Mouse (Mus musculus) bone marrow macrophage, adult 2 months (primary cell): ENCODE measurements around the gene Fbxo46. TPM values are rescaled to one million over a fixed set of nuclear protein-coding genes. Genes with fewer than 3 reads are reported as not detected.

Experiments used
- H3K27ac ChIP-seq: 2 replicates; pipeline ENCODE4 v1.5.1; 2012; ENCODE audit warnings: low read depth, low read length; ENCODE audit not compliant: insufficient read depth
- H3K4me1 ChIP-seq: 2 replicates; pipeline ENCODE4 v1.6.1; 2012; ENCODE audit warnings: low read length; ENCODE audit not compliant: control insufficient read depth, insufficient read depth
- H3K4me3 ChIP-seq: 2 replicates; pipeline ENCODE4 v1.5.1; 2012; ENCODE audit warnings: mild to moderate bottlenecking, low read length, moderate library complexity; ENCODE audit not compliant: insufficient read depth
- CTCF ChIP-seq: IDR thresholded peaks from 2 replicates; pipeline ENCODE4 v1.5.1; 2012; ENCODE audit warnings: low read depth, mild to moderate bottlenecking, low read length, moderate library complexity
- POLR2A ChIP-seq: IDR thresholded peaks from 2 replicates; pipeline ENCODE4 v1.6.1; 2012; ENCODE audit warnings: mild to moderate bottlenecking, low read depth, low read length, borderline replicate concordance
- polyA plus RNA-seq: library from polyadenylated mRNA; stranded (reverse); fragments of >200 nt; gene quantifications from 2 replicates; pipeline ENCODE4 v1.2.4, GENCODE M21; 2012; ENCODE audit not compliant: missing spikeins, insufficient read depth, insufficient read length

Gene Fbxo46
- polyA plus RNA-seq, 1 experiment, result 8.2 TPM

- no peaks in the 10 kb centered on the region for H3K4me1 ChIP-seq
- no peak overlapping the region for H3K27ac ChIP-seq
- no peak for TF ChIP-seq POLR2A
- TF ChIP-seq CTCF, result no peak
- H3K4me3 ChIP-seq, result no peak overlapping the region
Measured at GRCm38 (mm10) chr7:19164978-19165377, 45.3 kb downstream of the Fbxo46 start.

- TF ChIP-seq POLR2A (no peak), CTCF (no peak)
- Histone ChIP-seq H3K4me3 (no peak within 1 kb of the TSS), H3K4me1 (no peaks in the 10 kb centered on the region), H3K27ac (no peak within 1 kb of the TSS)
Measured at GRCm38 (mm10) chr7:19165656-19166423, 46.2 kb downstream of the Fbxo46 start, which contains the start of gene Gipr. Gene Gipr (minus strand): TSS chr7:19166127.

GRCm38 (mm10) chr7:19166990-19167389, 47.3 kb downstream of the Fbxo46 start:
- TF ChIP-seq POLR2A (no peak), CTCF (no peak)
- no peak overlapping the region for H3K27ac ChIP-seq
- H3K4me1 ChIP-seq, result no peaks in the 10 kb centered on the region
- H3K4me3 ChIP-seq, result no peak overlapping the region

GRCm38 (mm10) chr7:19169506-19169905, 49.8 kb downstream of the Fbxo46 start:
- H3K4me1 ChIP-seq, result 0 out of 2 replicates have a peak, but pooled peaks cover 3% of the 10 kb centered on the region
- no peak overlapping the region for H3K4me3 ChIP-seq
- TF ChIP-seq POLR2A, result no peak
- no peak overlapping the region for H3K27ac ChIP-seq

- Histone ChIP-seq H3K4me1 (0 out of 2 replicates have a peak, but pooled peaks cover 3% of the 10 kb centered on the region), H3K4me3 (no peak overlapping the region), H3K27ac (no peak overlapping the region)
- TF ChIP-seq POLR2A (no peak), CTCF (no peak)
Measured at GRCm38 (mm10) chr7:19170142-19170541, 50.5 kb downstream of the Fbxo46 start.

GRCm38 (mm10) chr7:19171831-19172230, 52.2 kb downstream of the Fbxo46 start:
- Histone ChIP-seq H3K4me3 (no peak overlapping the region), H3K4me1 (0 out of 2 replicates have a peak, but pooled peaks cover 6% of the 10 kb centered on the region), H3K27ac (no peak overlapping the region)
- TF ChIP-seq CTCF, result no peak
- TF ChIP-seq POLR2A, result no peak

GRCm38 (mm10) chr7:19172874-19173273, 53.2 kb downstream of the Fbxo46 start:
- TF ChIP-seq POLR2A (no peak), CTCF (peak; percentile 41; the same call in 1 of the 2 replicates)
- 0 out of 2 replicates have a peak, but pooled peaks cover 6% of the 10 kb centered on the region for H3K4me1 ChIP-seq
- no peak overlapping the region for H3K27ac ChIP-seq
- no peak overlapping the region for H3K4me3 ChIP-seq

- Histone ChIP-seq H3K27ac (no peak within 1 kb of the TSS), H3K4me1 (peaks cover 15% of the 10 kb centered on the region), H3K4me3 (no peak within 1 kb of the TSS)
- TF ChIP-seq CTCF (no peak), POLR2A (no peak)
Measured at GRCm38 (mm10) chr7:19175708-19176515, 56.3 kb downstream of the Fbxo46 start, which contains the start of gene Eml2. Gene Eml2 (plus strand): TSS chr7:19176421.

GRCm38 (mm10) chr7:19176516-19176947, 56.9 kb downstream of the Fbxo46 start:
- H3K27ac ChIP-seq, result no peak overlapping the region
- H3K4me1 ChIP-seq, result peaks cover 15% of the 10 kb centered on the region
- TF ChIP-seq POLR2A, result no peak
- no peak for TF ChIP-seq CTCF
- no peak overlapping the region for H3K4me3 ChIP-seq

GRCm38 (mm10) chr7:19177216-19177615, 57.6 kb downstream of the Fbxo46 start:
- Histone ChIP-seq H3K4me1 (peaks cover 21% of the 10 kb centered on the region), H3K27ac (no peak overlapping the region), H3K4me3 (no peak overlapping the region)
- no peak for TF ChIP-seq CTCF
- TF ChIP-seq POLR2A, result no peak

- peaks cover 18% of the 10 kb centered on the region for H3K4me1 ChIP-seq
- H3K4me3 ChIP-seq, result no peak overlapping the region
- no peak overlapping the region for H3K27ac ChIP-seq
- TF ChIP-seq CTCF (no peak), POLR2A (no peak)
Measured at GRCm38 (mm10) chr7:19178035-19178434, 58.4 kb downstream of the Fbxo46 start.
